22 mouse cellular contexts compared by ENCODE assay signal in genomic region chr11:32600371-32600770, GRCm38 (mm10). TPM values are rescaled to one million over a fixed set of nuclear protein-coding genes. Genes with fewer than 3 reads are reported as not detected.
DNase-seq lines count a peak whose midpoint lies in the region; ATAC-seq and TF ChIP-seq lines count a peak whose summit lies in the region.
"Had no signal": no experiment of that assay in that cellular context is flagged by ENCODE, and none has a peak within 500 bp of the region (broad histone marks: within the 10 kb centered on the region; RNA-seq: fewer than 3 reads in every experiment).

No protein-coding gene starts in this region.

- TF ChIP-seq POLR2A in lung, adult 2 months (IDR thresholded peaks at IDR 0.05; ENCODE audit: borderline replicate concordance, extremely low read depth, low read depth, low read length) = no peak

- H3K9ac ChIP-seq in midbrain, embryonic 11.5 days (ENCODE audit: low read length) = no peak overlapping the region
- H3K9ac ChIP-seq: embryonic facial prominence, embryonic 13.5 days; embryonic facial prominence, embryonic 15.5 days; forebrain, embryonic 13.5 days; forebrain, embryonic 15.5 days; forebrain, postnatal 0 days had no signal

- H3K4me3 ChIP-seq in lung, adult 2 months (replicated peaks; ENCODE audit: extremely low read depth, low read depth, low read length) = no peak overlapping the region
- 0 out of 2 replicates have a peak overlapping the region, but pooled peaks have one; percentile 17 for H3K4me3 ChIP-seq in E14TG2a.4 (replicated peaks; ENCODE audit: low read length)
- no peak overlapping the region for H3K4me3 ChIP-seq in midbrain, embryonic 11.5 days (ENCODE audit: low read depth, low read length)
- H3K4me3 ChIP-seq: embryonic facial prominence, embryonic 13.5 days; embryonic facial prominence, embryonic 15.5 days; forebrain, embryonic 13.5 days; forebrain, embryonic 15.5 days had no signal

- H3K36me3 ChIP-seq in E14TG2a.4 (ENCODE audit: insufficient read depth, low read length) = peaks cover 19% of the 10 kb centered on the region
- H3K36me3 ChIP-seq in midbrain, embryonic 11.5 days (ENCODE audit: control insufficient read depth, insufficient read depth, low read length) = no peaks in the 10 kb centered on the region; the same call in 1 of the 2 replicates
- H3K36me3 ChIP-seq: embryonic facial prominence, embryonic 13.5 days; embryonic facial prominence, embryonic 15.5 days; forebrain, embryonic 15.5 days had no signal

- H3K4me2 ChIP-seq in midbrain, embryonic 11.5 days = no peak overlapping the region
- H3K4me2 ChIP-seq: embryonic facial prominence, embryonic 13.5 days; embryonic facial prominence, embryonic 15.5 days; forebrain, embryonic 13.5 days; forebrain, embryonic 15.5 days had no signal

- 77% methylated on average over 6 of the region's 6 CpGs for WGBS in lung, adult 2 months
- WGBS in midbrain, embryonic 11.5 days = 85% methylated on average over 6 of the region's 6 CpGs

- DNase-seq in lung, postnatal 10 days = peak; percentile 20
- DNase-seq in lung, adult 2 months = no peak
- no peak for DNase-seq in midbrain, embryonic 11.5 days (ENCODE audit: low spot score, missing footprints)
- DNase-seq in cerebellum, adult 9-10 months = no peak
- DNase-seq: adrenal gland, adult 8-10 months; adrenal gland, postnatal 14 days; adrenal gland, postnatal 36 days; cerebellum, adult 11-12 months; cerebellum, adult 2 months; cerebellum, postnatal 14 days; cerebellum, postnatal 36 days; embryo, embryonic 11 days; forebrain, postnatal 0 days had no signal

- H3K27ac ChIP-seq in midbrain, embryonic 11.5 days (ENCODE audit: low read depth, low read length) = no peak overlapping the region
- H3K27ac ChIP-seq: embryonic facial prominence, embryonic 13.5 days; embryonic facial prominence, embryonic 15.5 days; forebrain, embryonic 13.5 days; forebrain, embryonic 15.5 days had no signal

- no peak for TF ChIP-seq CTCF in lung, adult 2 months (IDR thresholded peaks at IDR 0.05; ENCODE audit: insufficient read depth, low read length)
- TF ChIP-seq CTCF in E14TG2a.4 (conservative IDR thresholded peaks at IDR 0.05; ENCODE audit: low read length) = no peak

- ATAC-seq in erythroblast, adult 5-6 weeks (replicated peaks; ENCODE audit: low FRiP score, poor library complexity, severe bottlenecking) = peak; percentile 49; the same call in 1 of the 2 replicates
- no peak for ATAC-seq in midbrain, embryonic 11.5 days (ENCODE audit: low FRiP score)
- ATAC-seq: activated CD4-positive, CD25-positive, alpha-beta regulatory T cell, adult 4 months; forebrain, embryonic 13.5 days; forebrain, embryonic 15.5 days; forebrain, postnatal 0 days; Patski had no signal

- H3K27me3 ChIP-seq in E14TG2a.4 (ENCODE audit: insufficient read depth, low read length) = peaks cover 3% of the 10 kb centered on the region; the same call in 1 of the 2 replicates
- no peaks in the 10 kb centered on the region for H3K27me3 ChIP-seq in midbrain, embryonic 11.5 days (ENCODE audit: control insufficient read depth, insufficient read depth, low read length)
- H3K27me3 ChIP-seq: embryonic facial prominence, embryonic 13.5 days; embryonic facial prominence, embryonic 15.5 days; forebrain, embryonic 13.5 days; forebrain, embryonic 15.5 days; Patski had no signal

- peaks cover 8% of the 10 kb centered on the region; the same call in 1 of the 2 replicates for H3K9me3 ChIP-seq in E14TG2a.4 (ENCODE audit: low read length)
- H3K9me3 ChIP-seq in midbrain, embryonic 11.5 days (ENCODE audit: control insufficient read depth, low read length) = no peaks in the 10 kb centered on the region
- H3K9me3 ChIP-seq: embryonic facial prominence, embryonic 13.5 days; embryonic facial prominence, embryonic 15.5 days; forebrain, embryonic 13.5 days; forebrain, embryonic 15.5 days; G1E had no signal

- peaks cover 6% of the 10 kb centered on the region for H3K4me1 ChIP-seq in lung, adult 2 months (ENCODE audit: control insufficient read depth, insufficient read depth, low read length)
- H3K4me1 ChIP-seq in E14TG2a.4 (replicated peaks; ENCODE audit: low read depth, low read length) = peaks cover 52% of the 10 kb centered on the region
- no peaks in the 10 kb centered on the region; the same call in 1 of the 2 replicates for H3K4me1 ChIP-seq in midbrain, embryonic 11.5 days (ENCODE audit: control insufficient read depth, insufficient read depth, low read length)

RNA-seq across cellular contexts. Expression of gene Fbxw11, which starts 42.2 kb away (rescaled TPM):
- 34.3 and 49.2 TPM in 2 replicates for polyA plus RNA-seq in lung, adult 2 months (2012; rRNA removed)
- 11.7 and 17.1 TPM in 2 replicates for total RNA-seq in erythroblast, adult 5-6 weeks (2015; ENCODE audit: low replicate concordance)
- 10.7 and 12.9 TPM in 2 replicates for total RNA-seq in erythroblast, adult 5-6 weeks (2017; ENCODE audit: low replicate concordance)
- 104 TPM in 2 replicates for polyA plus RNA-seq in midbrain, embryonic 11.5 days (2014; fragmentation: Nextera tagmentation; extraction: Ambion mirVana)
